In genomic region chr7:99864241-99865028, GRCm38 (mm10) we compare ENCODE assay signal across 14 mouse cellular contexts. TPM values are rescaled to one million over a fixed set of nuclear protein-coding genes. Genes with fewer than 3 reads are reported as not detected.
DNase-seq lines count a peak whose midpoint lies in the region; ATAC-seq and TF ChIP-seq lines count a peak whose summit lies in the region.
"Had no signal": no experiment of that assay in that cellular context is flagged by ENCODE, and none has a peak within 500 bp of the region (broad histone marks: within the 10 kb centered on the region; RNA-seq: fewer than 3 reads in every experiment).

No protein-coding gene starts in this region.

- peak overlapping the region; percentile 16; the same call in 1 of the 2 replicates for H3K27ac ChIP-seq in heart, postnatal 0 days (ENCODE audit: low read depth)
- no peak overlapping the region for H3K27ac ChIP-seq in neural tube, embryonic 11.5 days (ENCODE audit: low read depth, low read length)
- H3K27ac ChIP-seq: hindbrain, embryonic 15.5 days; limb, embryonic 10.5 days had no signal

- no peak overlapping the region for H3K9ac ChIP-seq in heart, postnatal 0 days (replicated peaks; ENCODE audit: low read depth, low read length)
- H3K9ac ChIP-seq in neural tube, embryonic 11.5 days (ENCODE audit: low read length), result no peak overlapping the region
- H3K9ac ChIP-seq: hindbrain, embryonic 15.5 days had no signal

- H3K27me3 ChIP-seq in heart, postnatal 0 days (ENCODE audit: control insufficient read depth, insufficient read depth, low read length), result no peaks in the 10 kb centered on the region
- no peaks in the 10 kb centered on the region for H3K27me3 ChIP-seq in neural tube, embryonic 11.5 days (ENCODE audit: control insufficient read depth, insufficient read depth, low read length)
- H3K27me3 ChIP-seq: hindbrain, embryonic 15.5 days had no signal

- no peaks in the 10 kb centered on the region for H3K36me3 ChIP-seq in heart, postnatal 0 days (replicated peaks; ENCODE audit: control insufficient read depth, insufficient read depth, low read length)
- H3K36me3 ChIP-seq in neural tube, embryonic 11.5 days (ENCODE audit: control insufficient read depth, insufficient read depth, low read length), result no peaks in the 10 kb centered on the region
- H3K36me3 ChIP-seq: hindbrain, embryonic 15.5 days; limb, embryonic 10.5 days had no signal

- ATAC-seq in heart, postnatal 0 days (ENCODE audit: insufficient read depth, low read depth), result no peak
- ATAC-seq in neural tube, embryonic 11.5 days (ENCODE audit: insufficient read depth, low FRiP score, low TSS enrichment), result no peak

- no peak overlapping the region for H3K4me2 ChIP-seq in heart, postnatal 0 days (ENCODE audit: low read depth, low read length)
- H3K4me2 ChIP-seq in neural tube, embryonic 11.5 days (ENCODE audit: low read depth), result no peak overlapping the region
- H3K4me2 ChIP-seq: hindbrain, embryonic 15.5 days had no signal

- TF ChIP-seq EP300 in heart, postnatal 0 days (IDR thresholded peaks at IDR 0.05; ENCODE audit: low read depth), result no peak

- 0 out of 2 replicates have a peak, but pooled peaks cover 5% of the 10 kb centered on the region for H3K4me1 ChIP-seq in heart, postnatal 0 days (ENCODE audit: control insufficient read depth, insufficient read depth)
- H3K4me1 ChIP-seq in neural tube, embryonic 11.5 days (ENCODE audit: control insufficient read depth, insufficient read depth, low read length), result no peaks in the 10 kb centered on the region
- H3K4me1 ChIP-seq: hindbrain, embryonic 15.5 days had no signal

- no peak overlapping the region for H3K4me3 ChIP-seq in heart, postnatal 0 days (ENCODE audit: low read depth, low read length)
- no peak overlapping the region for H3K4me3 ChIP-seq in neural tube, embryonic 11.5 days (ENCODE audit: low read depth, low read length)
- H3K4me3 ChIP-seq: erythroblast, embryonic 14.5 days; hindbrain, embryonic 15.5 days; limb, embryonic 10.5 days had no signal

- no peak for DNase-seq in heart, postnatal 0 days (ENCODE audit: low spot score)
- DNase-seq in heart, postnatal 14 days, result no peak
- peak; percentile 22 for DNase-seq in neural tube, embryonic 11.5 days (ENCODE audit: low spot score)
- DNase-seq in neural tube, embryonic 10.5 days (ENCODE audit: extremely low spot score, low spot score), result no peak
- DNase-seq in embryo, embryonic 9.5 days (ENCODE audit: extremely low spot score), result peak; percentile 37
- DNase-seq in kidney, postnatal 10 days, result no peak
- no peak for DNase-seq in spleen, postnatal 10 days (ENCODE audit: low spot score in 2 of 2)
- DNase-seq: cerebellum, adult 9-11 months; gastrocnemius, postnatal 14 days; kidney, postnatal 25 days; spleen, adult 18-20 months had no signal

- intact Hi-C loops in heart, postnatal 14 days (cut with DNase I), result loop anchor here (5.0 kb wide), 1 partner anchor 37 kb away; the partner anchor contains the start of gene Neu3

- no peaks in the 10 kb centered on the region for H3K9me3 ChIP-seq in heart, postnatal 0 days (replicated peaks; ENCODE audit: control insufficient read depth, low read length)
- no peaks in the 10 kb centered on the region for H3K9me3 ChIP-seq in neural tube, embryonic 11.5 days (ENCODE audit: control insufficient read depth, low read length)
- H3K9me3 ChIP-seq: hindbrain, embryonic 15.5 days; limb, embryonic 10.5 days had no signal

- TF ChIP-seq CTCF in heart, postnatal 0 days (IDR thresholded peaks at IDR 0.05; ENCODE audit: low read depth), result no peak

- 64% methylated on average over 11 of the region's 11 CpGs for WGBS in heart, postnatal 0 days
- 53% methylated on average over 11 of the region's 11 CpGs for WGBS in neural tube, embryonic 11.5 days

RNA-seq across cellular contexts. Expression of gene Spcs2, which starts 1.2 kb away (rescaled TPM):
- total RNA-seq in heart, postnatal 0 days (2014; rRNA removed; ENCODE audit: low replicate concordance), result 57.2 and 79.1 TPM in 2 replicates
- polyA plus RNA-seq in heart, postnatal 0 days (2015; fragmentation: Nextera tagmentation; extraction: Ambion mirVana), result 146 and 155 TPM in 2 replicates
- 10 to 100 TPM; 44.1 to 53.6 TPM for total RNA-seq in heart, postnatal 14 days (2021)
- polyA plus RNA-seq in neural tube, embryonic 11.5 days (2014; fragmentation: Nextera tagmentation; extraction: Ambion mirVana), result 345 and 366 TPM in 2 replicates

RNA-seq across cellular contexts. Expression of gene Xrra1, which starts 5.5 kb away (rescaled TPM):
- 1.9 TPM in 1 of 2 replicates, not detected in the other for total RNA-seq in heart, postnatal 0 days (2014; rRNA removed; ENCODE audit: low replicate concordance)
- polyA plus RNA-seq in heart, postnatal 0 days (2015; fragmentation: Nextera tagmentation; extraction: Ambion mirVana), result 0.04 and 0.08 TPM in 2 replicates
- 1 to 10 TPM in 1 of 2 experiments, not detected in 1; 1.1 TPM for total RNA-seq in heart, postnatal 14 days (2021)
- polyA plus RNA-seq in neural tube, embryonic 11.5 days (2014; fragmentation: Nextera tagmentation; extraction: Ambion mirVana), result 0.36 and 0.46 TPM in 2 replicates

RNA-seq across cellular contexts. Expression of gene Neu3, which starts 36.2 kb away (rescaled TPM):
- total RNA-seq in heart, postnatal 0 days (2014; rRNA removed; ENCODE audit: low replicate concordance), result 3.7 and 4.7 TPM in 2 replicates
- 3.0 and 3.3 TPM in 2 replicates for polyA plus RNA-seq in heart, postnatal 0 days (2015; fragmentation: Nextera tagmentation; extraction: Ambion mirVana)
- 1 to 10 TPM; 3.9 to 4.9 TPM for total RNA-seq in heart, postnatal 14 days (2021)
- polyA plus RNA-seq in neural tube, embryonic 11.5 days (2014; fragmentation: Nextera tagmentation; extraction: Ambion mirVana), result 2.0 and 2.1 TPM in 2 replicates

Comparison
In these comparisons a context has a peak if more than half of its experiments do, and no peak if none do; other contexts are left out.
1. DNase-seq: peak in neural tube, embryonic 11.5 days (single experiment) and embryo, embryonic 9.5 days (single experiment); none in heart, postnatal 0 days (single experiment), heart, postnatal 14 days (0 of 2), neural tube, embryonic 10.5 days (single experiment), kidney, postnatal 10 days (single experiment) and spleen, postnatal 10 days (0 of 2).